Mouse (Mus musculus): Measurements from ENCODE around the gene Stat1.

Gene Stat1

DNA sequence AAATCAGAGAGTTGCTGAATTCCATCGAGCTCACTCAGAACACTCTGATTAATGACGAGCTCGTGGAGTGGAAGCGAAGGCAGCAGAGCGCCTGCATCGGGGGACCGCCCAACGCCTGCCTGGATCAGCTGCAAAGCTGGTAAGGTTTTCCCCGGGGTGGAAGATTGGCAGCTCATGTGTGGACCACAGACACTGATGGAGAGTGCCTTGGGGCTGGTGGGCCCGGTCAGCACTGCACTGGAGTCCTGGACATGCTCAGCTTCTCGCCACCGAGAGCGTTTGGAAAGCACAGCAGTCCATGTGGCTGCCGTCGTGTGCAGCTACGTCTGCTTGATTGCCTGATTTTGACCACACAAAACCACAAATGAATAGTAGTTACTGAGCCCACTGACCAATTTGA lies 18.1 kb downstream of the Stat1 start:
- DNase-seq: no peak

DNA sequence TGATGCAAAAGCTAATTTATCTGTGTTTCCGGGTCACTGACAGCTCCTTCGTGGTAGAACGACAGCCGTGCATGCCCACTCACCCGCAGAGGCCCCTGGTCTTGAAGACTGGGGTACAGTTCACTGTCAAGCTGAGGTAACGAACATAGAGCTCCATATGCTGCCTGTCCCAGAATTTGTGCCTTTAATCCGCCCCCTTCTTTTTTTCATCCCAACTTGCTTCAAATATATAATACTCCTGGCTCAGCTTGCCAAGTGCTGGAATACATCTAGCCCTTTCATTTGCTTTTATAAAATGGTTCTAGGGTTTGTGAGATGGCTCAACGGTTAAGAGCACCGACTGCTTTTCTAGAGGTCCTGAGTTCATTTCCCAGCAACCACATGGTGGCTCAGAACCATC lies 21.3 kb downstream of the Stat1 start:
- no peak for DNase-seq

DNA sequence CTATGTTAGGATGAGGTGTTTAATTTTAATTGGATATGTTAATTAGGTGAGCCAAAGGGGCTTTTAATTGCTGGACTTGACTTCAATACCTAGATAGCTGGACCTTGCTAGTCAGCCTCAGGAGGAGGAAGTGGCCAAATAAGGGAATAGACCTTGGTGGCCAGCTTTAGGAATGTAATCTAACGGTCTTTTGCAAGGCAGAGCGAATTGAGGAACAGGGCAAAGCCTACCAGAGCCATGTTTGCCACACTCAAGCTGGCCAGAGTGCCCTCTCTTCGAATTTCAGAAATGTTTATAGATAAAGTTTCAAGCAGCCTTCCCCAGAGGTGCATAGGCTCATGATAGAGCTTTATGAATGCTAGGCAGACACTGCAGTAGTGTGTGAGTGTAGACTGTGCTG lies 22.2 kb downstream of the Stat1 start:
- no peak for DNase-seq

DNA sequence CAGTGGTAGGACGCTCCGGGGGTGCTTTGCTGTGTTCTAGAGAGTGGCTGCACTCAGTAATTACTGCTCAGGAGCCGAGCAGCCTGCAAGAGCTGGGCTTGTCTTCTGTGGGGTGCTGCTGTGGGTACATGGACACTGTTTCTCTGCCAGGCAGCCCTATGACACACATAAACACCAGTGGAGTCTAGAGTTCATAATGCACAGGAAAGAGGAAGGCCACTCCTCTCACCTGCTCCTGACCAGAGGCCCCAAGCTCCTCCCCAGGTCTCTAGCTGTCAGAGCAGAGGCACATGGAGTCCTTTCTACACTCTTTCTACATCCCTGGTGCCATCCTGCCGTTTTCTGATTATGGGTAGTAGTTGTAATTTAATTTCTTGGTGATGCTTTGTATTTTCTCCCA lies 22.9 kb downstream of the Stat1 start:
- DNase-seq: no peak

DNA sequence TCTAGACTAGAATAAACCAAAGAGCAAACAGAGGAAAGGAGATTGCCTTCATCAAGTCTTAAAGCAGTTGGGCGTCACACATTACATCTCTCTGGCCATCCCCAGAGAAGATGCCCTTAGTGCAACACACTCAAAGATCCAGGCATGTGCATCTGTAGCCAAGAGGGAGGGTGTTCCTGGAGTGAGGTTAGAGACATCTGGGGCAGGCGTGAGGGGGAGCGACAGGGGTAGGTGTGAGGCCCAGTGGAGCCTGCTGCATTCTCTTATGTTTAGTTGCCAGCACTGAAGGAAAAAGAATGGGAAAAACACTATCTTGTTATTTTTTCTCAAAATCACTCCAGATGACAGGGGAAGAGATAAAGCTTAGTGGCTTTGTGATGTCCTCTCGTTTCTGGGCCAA lies 24.0 kb downstream of the Stat1 start:
- no peak for DNase-seq

DNA sequence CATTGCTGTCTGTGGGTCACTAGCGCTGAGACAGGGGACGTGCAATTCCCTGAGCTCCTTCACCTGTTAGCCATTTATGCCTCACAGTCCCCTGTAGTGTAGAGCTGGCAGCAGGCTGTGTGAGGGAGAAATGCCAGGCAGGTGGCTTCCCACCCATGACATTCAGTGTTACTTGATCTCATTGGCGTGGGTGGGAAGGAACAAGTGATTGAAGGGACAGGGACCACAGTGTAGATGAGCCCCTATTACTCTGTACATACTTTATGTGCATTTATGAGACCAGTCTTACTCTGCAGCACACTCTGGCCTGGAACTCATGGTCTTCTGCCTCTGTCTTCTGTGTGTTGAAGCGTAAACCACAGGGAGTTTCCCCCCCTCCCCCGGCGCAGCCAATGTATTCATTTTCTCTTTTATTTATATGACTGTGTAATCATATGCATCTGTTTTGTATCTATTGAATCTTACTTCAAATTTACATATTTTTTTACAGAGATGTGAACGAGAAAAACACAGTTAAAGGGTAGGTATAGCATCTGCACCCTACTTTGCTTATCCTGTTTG lies 24.4 kb downstream of the Stat1 start:
- no peak for DNase-seq

DNA sequence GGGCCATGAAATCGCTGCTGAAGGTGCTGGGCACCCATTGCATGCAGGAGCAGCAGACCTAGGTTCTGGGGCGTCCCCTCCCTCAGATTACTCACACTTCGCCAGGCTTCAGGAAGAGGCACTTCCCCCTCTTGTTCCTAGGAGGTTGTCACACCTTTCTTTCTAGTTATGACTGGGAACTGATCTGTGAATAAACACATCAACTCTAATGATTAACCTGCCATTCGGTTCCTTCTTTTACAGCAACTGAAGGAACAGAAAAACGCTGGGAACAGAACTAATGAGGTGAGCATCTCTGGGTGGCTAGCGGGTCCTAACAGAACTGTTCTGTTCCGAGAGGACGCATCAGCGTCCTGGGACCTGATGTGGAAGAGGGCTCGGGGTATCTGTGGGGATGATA lies 25.7 kb downstream of the Stat1 start:
- DNase-seq: no peak

DNA sequence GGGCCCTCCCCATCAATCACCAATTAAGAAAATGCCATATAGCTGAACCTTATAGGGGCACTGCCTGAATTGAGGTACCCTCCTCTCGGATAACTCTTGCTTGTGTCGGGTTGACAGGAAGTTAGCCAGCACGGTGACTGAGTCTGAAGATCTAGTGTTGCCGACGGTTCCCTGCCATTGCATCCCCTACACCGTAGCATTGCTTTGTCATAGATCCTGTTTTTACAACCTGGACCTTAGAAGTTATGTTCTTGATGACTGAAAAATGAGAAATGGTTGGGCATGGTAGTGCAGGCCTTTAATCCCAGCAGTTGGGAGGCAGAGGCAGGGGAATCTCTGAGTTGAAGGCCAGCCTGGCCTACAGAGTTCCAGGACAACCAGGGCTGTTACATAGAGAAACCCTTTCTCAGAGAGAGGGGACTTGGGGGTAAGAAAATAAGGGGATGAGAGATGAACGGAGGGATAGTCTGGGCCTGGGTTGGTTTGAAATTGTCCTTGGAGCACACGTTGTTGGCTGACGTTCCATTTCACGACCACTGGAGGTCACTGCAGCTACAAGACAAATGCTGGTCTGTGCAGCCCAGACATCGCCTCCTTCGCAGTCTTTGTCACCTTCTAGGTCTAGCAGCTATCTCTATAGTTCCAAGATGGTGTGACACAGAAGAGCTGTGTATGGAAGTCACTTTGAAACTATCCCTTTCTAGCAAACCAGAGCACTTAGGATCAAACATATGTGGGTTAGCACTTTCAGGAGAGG lies 27.2 kb downstream of the Stat1 start:
- peak; percentile 23 to 30 for DNase-seq

DNA sequence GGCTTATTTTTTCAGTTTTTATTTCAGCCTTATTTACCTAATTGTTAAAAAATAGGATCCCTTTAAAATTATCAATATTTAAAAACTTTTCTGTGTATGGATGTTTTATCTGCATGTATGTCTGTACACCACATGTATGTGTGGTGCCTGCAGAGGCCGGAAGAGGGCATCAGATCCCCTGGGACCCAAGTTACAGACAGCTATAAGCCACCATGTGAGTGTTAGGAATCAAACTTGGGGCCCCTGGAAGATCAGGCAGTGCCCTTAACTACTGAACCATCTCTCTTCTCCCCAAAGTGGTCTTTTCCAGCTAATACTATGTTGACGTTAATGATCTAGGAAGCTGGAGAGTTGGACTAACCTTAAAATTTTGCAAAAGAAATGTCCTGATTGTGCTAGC lies 28.2 kb downstream of the Stat1 start:
- no peak for DNase-seq

DNA sequence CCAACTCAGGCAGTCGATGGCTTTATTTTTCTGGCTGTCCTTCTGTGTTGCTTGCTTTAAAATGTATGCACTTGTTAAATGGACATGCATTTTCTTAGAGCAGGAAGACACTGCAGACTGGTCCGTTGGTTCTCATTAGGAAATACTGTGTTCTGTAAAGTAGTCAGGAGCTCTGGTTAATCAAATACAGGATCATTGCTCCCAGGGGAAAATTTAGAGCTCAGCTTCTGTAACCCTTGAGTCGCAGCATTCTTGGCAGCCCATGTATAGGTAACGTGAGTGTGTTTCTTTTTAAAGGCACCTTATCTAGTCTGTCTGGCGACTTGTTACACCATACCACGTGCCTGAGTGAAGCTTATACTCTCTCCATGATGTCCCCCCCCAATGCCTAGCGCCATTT lies 28.9 kb downstream of the Stat1 start:
- DNase-seq: no peak

DNA sequence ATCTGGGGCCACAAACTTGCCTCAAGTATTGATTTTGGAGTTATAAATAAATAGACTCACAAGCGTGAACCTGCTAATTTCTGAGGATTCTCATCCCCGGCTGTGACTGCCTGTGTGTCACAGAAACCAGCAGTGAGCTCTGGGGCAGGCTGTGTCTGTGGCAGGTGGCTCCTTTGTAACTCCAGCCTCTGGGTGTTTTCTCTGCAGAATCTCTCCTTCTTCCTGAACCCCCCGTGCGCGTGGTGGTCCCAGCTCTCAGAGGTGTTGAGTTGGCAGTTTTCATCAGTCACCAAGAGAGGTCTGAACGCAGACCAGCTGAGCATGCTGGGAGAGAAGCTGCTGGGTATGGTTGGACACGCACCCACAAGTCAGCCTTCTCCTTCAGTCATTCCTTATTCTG lies 29.5 kb downstream of the Stat1 start:
- DNase-seq: no peak

DNA sequence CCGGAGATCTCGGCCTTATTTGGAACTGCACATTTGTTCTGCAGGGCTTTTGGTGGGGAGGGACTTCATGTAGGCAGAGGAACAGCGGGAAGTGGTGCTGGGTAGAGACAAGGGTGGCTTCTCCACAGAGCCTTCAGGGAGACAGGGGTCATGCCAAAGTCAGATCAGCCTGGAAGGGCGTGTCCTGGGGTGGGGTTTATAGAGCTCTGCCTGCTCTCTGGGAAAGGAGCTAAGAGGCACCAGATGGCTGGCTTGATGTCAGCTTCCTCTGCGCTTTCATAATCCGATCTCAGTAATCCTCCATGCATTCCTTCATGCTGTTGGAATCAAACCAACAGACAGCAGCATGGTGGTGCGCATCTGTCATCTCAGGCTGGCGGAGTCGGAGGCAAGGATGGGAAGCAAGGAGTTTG lies 30.7 kb downstream of the Stat1 start:
- peak; percentile 33 to 37 for DNase-seq

DNA sequence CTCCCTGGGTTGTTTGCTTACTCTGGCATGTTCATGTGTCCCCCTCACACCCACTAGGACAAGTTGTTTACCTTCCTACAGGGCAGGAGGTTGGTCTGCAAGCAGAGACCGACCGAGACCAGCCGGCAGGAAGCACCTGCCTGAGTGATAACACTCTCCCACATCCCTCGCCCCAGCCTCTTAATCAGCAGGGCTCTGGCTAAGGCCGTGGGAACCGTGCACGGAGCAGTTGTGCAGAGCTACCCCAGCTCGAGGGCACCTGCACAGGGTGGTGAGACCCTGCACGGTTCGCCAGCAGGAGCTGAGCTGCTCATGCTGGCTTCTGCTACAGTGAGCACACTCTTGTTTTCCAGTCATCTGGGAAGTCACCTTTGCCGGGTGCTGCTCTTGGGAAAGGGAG lies 31.4 kb downstream of the Stat1 start:
- no peak for DNase-seq

DNA sequence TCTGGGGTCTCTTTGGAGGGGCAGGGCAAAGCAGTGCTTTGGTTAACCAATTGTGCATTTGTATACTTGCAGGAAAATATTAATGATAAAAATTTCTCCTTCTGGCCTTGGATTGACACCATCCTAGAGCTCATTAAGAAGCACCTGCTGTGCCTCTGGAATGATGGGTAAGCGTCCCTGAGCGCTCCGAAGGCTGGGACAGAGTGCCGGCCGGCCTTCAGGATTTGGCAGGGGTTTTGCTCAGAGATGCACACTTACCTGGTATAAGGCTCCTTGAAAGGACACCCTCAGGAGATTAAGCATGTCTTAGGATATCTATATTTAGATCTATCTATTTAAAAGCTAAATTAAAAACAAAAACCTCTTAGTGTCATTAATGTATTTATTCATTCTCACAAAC lies 31.9 kb downstream of the Stat1 start:
- no peak for DNase-seq

DNA sequence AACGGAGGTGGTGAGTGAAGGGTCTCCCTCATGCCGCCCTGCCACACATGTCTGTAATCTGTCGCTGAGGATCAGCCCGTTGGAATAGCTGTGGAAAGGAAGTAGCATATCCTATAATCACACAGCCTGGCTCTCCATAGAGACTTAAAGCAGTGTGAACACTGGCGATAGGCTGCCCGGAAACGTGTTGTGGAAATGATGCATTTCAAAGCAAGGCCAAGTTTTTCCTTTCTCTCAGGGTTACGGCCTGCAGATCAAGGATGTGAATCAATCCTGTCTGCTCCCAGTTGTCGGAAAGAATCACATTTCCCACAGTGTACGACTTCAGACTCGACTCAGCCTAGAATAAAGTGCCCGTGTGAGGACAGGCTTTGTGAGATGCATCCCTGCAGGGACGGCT lies 33.1 kb downstream of the Stat1 start:
- DNase-seq: no peak

DNA sequence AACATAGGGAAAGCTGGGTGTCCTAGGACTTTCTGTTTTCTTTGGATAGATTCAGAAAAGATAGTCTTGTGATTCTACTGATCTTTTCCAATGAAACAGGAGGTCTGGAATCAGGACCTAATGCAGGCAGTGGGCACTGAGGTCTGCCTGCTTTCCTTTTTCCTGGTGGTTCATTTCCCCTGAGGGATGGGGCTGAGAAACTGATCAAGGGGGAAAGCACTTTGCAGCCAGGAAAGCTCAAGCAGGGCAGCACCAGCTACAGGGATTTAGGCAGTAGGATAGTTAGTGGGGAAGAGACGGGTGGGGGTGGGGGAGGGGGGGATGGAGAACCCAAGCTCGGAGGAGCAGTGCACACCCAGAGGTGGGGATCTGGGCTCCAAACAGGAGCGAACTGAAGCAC lies 33.7 kb downstream of the Stat1 start:
- no peak for DNase-seq

DNA sequence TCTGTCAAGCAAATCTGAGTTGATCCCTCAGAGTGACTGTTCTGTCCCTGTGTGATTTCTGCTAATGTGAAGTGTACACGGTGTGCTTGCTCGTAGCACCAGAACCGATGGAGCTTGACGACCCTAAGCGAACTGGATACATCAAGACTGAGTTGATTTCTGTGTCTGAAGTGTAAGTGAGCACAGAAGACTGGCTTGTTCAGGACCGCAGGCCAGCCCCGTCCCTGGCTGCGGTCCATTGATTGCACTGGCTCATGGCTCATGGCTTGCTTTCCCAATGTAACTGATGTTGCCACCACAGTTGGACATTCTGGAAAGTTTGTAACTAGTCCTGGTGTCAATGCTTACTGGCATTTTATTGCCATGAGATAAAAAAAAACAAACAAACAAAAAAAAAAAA lies 35.6 kb downstream of the Stat1 start:
- DNase-seq: no peak

DNA sequence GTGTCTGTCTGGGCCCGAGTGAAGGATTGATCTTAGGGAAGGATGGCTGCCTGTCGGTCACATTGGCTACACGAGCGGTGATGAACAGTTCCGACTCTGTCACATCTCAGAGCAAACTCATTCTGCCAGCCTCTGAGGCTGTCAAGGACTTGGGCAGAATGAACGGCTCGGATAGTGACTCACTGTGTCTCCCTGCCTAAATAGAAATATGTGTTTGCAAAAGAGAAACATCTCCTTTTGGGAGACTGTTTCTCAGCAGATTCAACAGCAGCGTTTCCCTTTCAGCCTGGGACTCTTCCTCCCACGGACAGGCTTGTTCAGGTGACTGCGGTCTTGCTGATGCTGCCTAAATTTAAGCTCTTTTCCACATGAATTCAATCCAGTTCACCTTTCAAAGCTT lies 37.1 kb downstream of the Stat1 start:
- DNase-seq: no peak

DNA sequence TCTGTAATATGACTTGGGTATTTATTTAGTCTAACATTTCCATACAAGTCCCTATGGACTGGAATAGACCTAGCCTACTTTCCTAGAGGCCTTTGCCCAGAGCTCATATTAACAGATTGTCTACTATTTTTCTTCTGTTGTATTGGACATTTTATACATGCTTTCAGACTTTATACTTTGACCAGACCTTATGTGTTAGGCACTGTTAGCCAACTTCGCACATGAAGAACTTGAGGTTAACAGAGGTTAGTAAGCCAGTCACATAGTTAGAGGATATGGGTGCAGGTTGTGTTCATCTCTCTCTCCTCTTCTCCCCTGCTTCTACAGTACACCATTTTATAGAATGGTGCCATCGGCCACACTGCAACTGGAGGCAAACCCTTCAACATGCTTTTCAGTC lies 38.8 kb downstream of the Stat1 start:
- DNase-seq: no peak

DNA sequence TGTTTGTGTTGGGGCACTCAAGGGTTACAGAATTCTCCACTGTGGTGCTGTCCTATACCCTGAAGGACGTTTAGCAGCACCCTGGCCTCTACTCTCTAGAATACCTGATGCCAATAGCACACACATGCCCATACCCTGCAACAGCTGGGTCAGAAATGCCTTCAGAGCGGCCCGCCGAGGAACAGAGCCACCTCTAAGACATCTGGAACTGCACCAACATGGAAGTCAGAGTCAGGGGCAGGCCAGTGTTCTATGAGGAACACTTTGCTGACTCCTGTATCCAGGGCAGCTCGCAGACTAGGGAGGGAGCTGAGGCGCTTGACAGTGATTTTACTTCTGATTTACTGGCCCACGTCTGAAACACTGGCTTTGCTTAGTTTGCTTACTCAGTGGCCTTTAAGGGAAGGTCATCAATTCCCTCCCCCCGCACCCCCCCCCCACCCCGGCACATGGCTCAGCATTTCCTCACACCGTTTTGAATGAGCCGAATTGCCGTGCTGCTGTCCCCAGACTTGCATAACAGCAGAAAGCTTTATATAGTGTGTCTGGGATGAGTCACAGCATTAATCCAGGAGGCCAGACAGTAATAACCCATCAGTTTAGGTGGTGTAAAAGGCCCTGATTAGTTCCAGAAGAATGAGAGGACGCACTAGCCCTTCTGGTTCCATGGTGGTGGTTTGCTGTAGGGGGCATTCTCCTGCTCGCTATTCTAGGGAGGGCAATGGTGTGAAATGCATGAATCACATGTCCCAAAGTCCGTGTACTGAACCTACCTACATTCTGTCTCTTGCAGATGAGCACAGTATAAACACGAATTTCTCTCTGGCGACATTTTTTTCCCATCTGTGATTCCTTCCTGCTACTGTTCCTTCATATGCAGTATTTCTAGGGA lies 39.5 kb downstream of the Stat1 start:
- no peak for DNase-seq

DNA sequence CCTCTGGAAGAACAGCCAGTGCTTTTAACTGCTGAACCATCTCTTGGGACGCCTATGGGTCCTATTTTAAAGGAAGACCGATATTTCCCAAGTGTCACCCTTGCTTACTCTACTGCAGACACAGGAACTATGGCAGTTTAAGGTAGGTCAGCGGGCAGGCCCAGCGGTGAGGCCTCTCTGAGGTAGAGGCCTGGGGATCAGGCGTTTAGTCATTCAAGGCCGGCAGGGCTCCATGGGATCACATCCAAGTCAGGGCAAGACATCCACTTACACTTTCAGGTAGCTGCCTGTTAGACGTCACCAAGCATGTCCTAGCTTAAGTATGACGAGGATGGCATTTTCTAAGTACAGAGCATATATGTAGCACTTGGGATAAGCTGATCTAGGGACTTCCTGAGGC lies 41.9 kb downstream of the Stat1 start:
- DNase-seq: no peak

DNA sequence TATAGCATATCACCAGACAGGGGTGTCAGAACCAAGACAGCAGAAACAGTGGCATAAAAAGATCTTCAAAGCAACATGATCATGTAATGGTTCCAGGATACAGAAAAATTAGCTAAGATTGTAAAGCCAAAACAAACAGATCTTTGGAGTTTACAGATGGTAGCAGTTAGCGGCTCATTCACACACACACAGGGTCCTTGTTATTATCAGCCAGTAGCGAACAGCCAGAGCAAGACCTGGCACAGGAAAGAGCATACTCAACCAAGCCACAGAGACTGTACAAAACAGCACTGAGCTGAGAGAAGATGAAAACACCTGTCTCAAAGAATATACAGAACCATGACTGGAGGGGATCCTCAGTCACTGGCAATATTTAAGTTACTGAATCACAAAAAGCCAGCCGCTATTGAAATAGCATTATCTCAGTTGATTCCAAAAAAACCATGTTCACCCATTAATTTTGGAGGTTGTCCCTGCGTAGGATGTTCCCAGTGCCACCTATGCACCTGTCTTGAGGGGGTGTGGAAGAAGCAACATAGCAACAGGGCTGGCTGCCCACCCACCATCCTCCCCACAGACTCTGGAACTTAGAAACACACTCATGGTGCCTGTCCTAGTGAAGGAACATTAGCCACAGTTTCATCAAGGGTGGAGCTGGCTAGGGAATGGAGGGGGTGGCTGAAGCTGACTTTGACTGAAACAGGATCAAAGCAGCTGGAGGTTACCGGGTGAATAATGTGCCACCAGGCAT lies 44.6 kb downstream of the Stat1 start:
- no peak for DNase-seq

DNA sequence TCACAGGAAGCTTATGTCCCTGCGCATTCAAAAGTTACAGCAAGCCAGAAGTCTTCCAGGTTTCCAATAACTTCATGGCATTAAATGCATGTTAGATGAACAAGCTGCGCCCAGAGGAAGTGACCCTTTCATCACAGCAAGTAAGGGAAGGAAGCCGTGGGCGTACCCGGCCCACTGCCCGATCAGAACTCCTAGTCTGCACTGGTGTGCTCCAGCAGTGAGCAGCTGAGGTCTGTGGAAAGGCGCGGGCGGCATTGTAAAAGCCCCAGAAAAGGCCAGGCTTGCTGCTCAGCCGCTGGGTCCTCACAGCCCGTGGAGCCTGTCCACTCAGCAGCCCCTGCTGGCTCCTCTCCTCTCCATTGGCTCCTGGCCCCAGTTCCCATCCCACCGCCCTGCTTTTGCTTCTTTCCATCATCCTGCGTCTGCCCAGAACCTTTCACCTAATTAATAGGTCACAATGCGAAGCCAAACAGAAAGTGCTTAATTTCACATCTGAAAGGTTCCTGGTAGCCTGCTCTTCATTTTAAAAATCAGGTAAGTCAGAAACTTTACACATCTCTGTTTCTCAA lies 47.5 kb downstream of the Stat1 start:
- DNase-seq: no peak
